Mouse (Mus musculus) CD8-positive naive resting alpha-beta T cell, adult 2 months (primary cell): Measurements from ENCODE around the gene Mnat1.

Source experiments
- DNase-seq, 2 experiments: peaks; one replicate each; pipeline ENCODE4 v3.0.0; 2022; ENCODE audit warnings: low read depth in 2 of 2, low spot score in 2 of 2

Mnat1 gene

GRCm38 (mm10) chr12:73304636-73305035 is 181.1 kb downstream of the Mnat1 start:
- DNase-seq = no peak

GRCm38 (mm10) chr12:73307750-73308149 is 184.2 kb downstream of the Mnat1 start:
- DNase-seq = no peak

- DNase-seq = no peak
These were observed 185.2 kb downstream of the Mnat1 start for GRCm38 (mm10) chr12:73308711-73309110.

- no peak for DNase-seq
These were observed 194.5 kb downstream of the Mnat1 start for GRCm38 (mm10) chr12:73317706-73318686.
